In the genomic region with DNA sequence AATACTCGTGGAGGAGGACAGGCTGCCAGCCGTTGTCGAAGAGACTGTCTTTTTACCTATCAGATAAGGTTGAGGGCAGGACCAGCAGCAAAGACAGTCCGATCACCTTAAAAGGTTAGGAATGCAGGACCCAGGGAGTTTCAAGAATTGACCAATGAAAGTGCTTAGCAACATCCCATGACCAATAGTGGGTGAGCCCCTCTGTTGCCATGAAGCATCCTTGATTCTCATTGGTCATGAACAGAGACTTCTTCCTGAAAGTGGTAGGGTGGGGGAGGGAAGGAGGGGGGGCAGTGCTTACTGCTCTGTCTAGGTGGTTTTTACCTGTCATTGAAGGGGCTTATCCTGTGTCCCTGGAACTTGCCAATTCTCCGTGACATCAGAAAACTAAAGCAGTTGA, we compare ENCODE assay signal across 10 mouse cellular contexts.
DNase-seq lines count a peak whose midpoint lies in the region; ATAC-seq lines count a peak whose summit lies in the region.
"Had no signal": no experiment of that assay in that cellular context is flagged by ENCODE, and none has a peak within 500 bp of the region (broad histone marks: within the 10 kb centered on the region; RNA-seq: fewer than 3 reads in every experiment).

No protein-coding gene starts in this region.

- no peak overlapping the region for H3K27ac ChIP-seq in kidney, embryonic 15.5 days

- DNase-seq in kidney, adult 8-10 months: no peak
- DNase-seq in MEL-GATA-1-ER (ENCODE audit: extremely low read depth, low read depth): peak; percentile 60
- DNase-seq in forelimb bud, embryonic 11.5 days (ENCODE audit: low read depth, low spot score): peak; percentile 49
- DNase-seq in mesoderm, embryonic 11.5 days (ENCODE audit: low read depth, low spot score): peak; percentile 42
- DNase-seq in right cerebral cortex, postnatal 36 days (ENCODE audit: low spot score in 2 of 2): no peak
- DNase-seq in right cerebral cortex, postnatal 14 days: no peak
- DNase-seq in cerebellum, postnatal 14 days: no peak
- DNase-seq: thymus, postnatal 36 days had no signal

- no peaks in the 10 kb centered on the region for H3K9me3 ChIP-seq in kidney, embryonic 15.5 days (replicated peaks)

- peaks cover 34% of the 10 kb centered on the region; the same call in 1 of the 2 replicates for H3K27me3 ChIP-seq in kidney, embryonic 15.5 days

- no peak overlapping the region for H3K4me3 ChIP-seq in kidney, embryonic 15.5 days (replicated peaks)
- H3K4me3 ChIP-seq: megakaryocyte, embryonic 14.5 days had no signal

- H3K9ac ChIP-seq in kidney, embryonic 15.5 days: no peak overlapping the region

- 44% methylated on average over 5 of the region's 5 CpGs for WGBS in kidney, embryonic 15.5 days

- 0 out of 2 replicates have a peak overlapping the region, but pooled peaks have one; percentile 16 for H3K4me2 ChIP-seq in kidney, embryonic 15.5 days

- H3K36me3 ChIP-seq in kidney, embryonic 15.5 days: no peaks in the 10 kb centered on the region

- ATAC-seq in kidney, embryonic 15.5 days (replicated peaks; ENCODE audit: low FRiP score): peak; percentile 82

- H3K4me1 ChIP-seq in kidney, embryonic 15.5 days: 0 out of 2 replicates have a peak, but pooled peaks cover 4% of the 10 kb centered on the region
- H3K4me1 ChIP-seq: megakaryocyte, embryonic 14.5 days had no signal

Comparison
In these comparisons a context has a peak if more than half of its experiments do, and no peak if none do; other contexts are left out.
1. DNase-seq: peak in MEL-GATA-1-ER (single experiment), forelimb bud, embryonic 11.5 days (single experiment) and mesoderm, embryonic 11.5 days (single experiment); none in kidney, adult 8-10 months (0 of 2), right cerebral cortex, postnatal 36 days (0 of 2), right cerebral cortex, postnatal 14 days (single experiment) and cerebellum, postnatal 14 days (0 of 2).